Mouse (Mus musculus): ENCODE measurements around the gene Plekhm2. TPM values are rescaled to one million over a fixed set of nuclear protein-coding genes. Genes with fewer than 3 reads are reported as not detected.
A peak's percentile ranks its signal among the peaks of the same experiment; 100 is the strongest.

Gene Plekhm2
- total and polyA plus RNA-seq, 3 experiments, result 12.4 to 28.2 (median 13.7) TPM

DNA sequence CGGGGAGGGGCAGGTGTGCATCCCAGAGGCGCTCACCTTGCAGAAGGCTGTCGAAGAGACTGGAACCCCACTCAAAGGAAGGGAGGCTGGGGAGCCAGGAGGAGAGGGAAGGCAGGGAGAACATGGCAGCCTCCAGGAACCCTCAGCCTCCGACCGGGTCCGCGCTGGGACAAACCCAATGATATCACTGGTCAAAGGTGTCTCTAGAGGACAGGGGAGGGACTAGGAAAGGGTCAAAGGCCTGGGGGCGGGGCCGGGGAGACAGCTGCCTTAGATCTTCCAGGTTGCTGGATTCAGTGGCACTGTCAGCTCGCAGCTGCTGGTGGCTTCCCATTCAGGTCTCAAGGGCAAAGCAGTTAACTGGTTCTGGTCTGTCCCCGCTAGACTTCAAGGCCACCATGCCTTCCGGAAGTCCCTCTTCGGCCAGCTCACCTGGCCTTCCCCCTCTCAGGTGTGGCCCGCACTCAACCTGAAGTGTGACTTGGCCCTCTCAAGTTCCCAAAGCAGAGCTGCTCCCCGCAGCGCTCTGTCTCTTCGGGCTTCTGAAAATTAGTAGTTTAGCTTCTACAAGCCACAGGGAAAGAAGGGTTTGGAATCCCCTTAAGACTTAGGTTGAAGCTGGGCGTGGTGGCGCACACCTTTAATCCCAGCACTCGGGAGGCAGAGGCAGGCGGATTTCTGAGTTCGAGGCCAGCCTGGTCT is 46.7 kb downstream of the Plekhm2 start:
- in situ Hi-C loops (cut with MboI; ENCODE audit: low pct_ligation_motif_present, low pct_unique_long_range_greater_than_20kb, low sequenced_read_pairs) (loop anchor here (10.0 kb wide), 2 partner anchors 227 to 337 kb away; partner anchors contain the start of gene Ctrc), dilution Hi-C loops (cut with MboI; ENCODE audit: extremely low pct_ligation_motif_present, extremely low pct_unique_long_range_greater_than_20kb, low sequenced_read_pairs) (no loop called here)
- H3K9me3 ChIP-seq (replicated peaks; ENCODE audit: low read length), result no peaks in the 10 kb centered on the region
- DNase-seq (ENCODE audit: extremely low read depth), result no peak
- H3K4me3 ChIP-seq (replicated peaks in 1 of 3; ENCODE audit: low read depth in 2 of 3, low read length in 2 of 3, poor library complexity in 1 of 3), result peak overlapping the region; percentile 45 to 66 (median 53)
- H3K4me2 ChIP-seq (ENCODE audit: insufficient read depth, low read depth, poor library complexity, severe bottlenecking), result peak overlapping the region; percentile 73
- H3K36me3 ChIP-seq (replicated peaks in 1 of 2; ENCODE audit: control insufficient read depth in 1 of 2, insufficient read depth in 1 of 2, low read length in 1 of 2), result peaks cover 0 to 23% of the 10 kb centered on the region in 2 experiments
- TF ChIP-seq IRF4 (IDR thresholded peaks at IDR 0.05; ENCODE audit: low read depth, low read length) (no peak), SMC3 (IDR thresholded peaks at IDR 0.05; ENCODE audit: low read depth, low read length) (no peak), JUND (conservative IDR thresholded peaks at IDR 0.05; ENCODE audit: low read depth, low read length) (no peak), USF1 (IDR thresholded peaks at IDR 0.05; ENCODE audit: low read depth, low read length) (no peak), HCFC1 (IDR thresholded peaks at IDR 0.05; ENCODE audit: low read depth, low read length) (peak; percentile 12; the same call in 1 of the 2 replicates), RAD21 (IDR thresholded peaks at IDR 0.05; ENCODE audit: low read depth, low read length) (no peak), ZC3H11A (IDR thresholded peaks at IDR 0.05; ENCODE audit: low read depth, low read length) (no peak), NELFE (IDR thresholded peaks at IDR 0.05; ENCODE audit: low read depth, low read length) (no peak), CTCF (conservative IDR thresholded peaks at IDR 0.05 in 1 of 2, IDR thresholded peaks at IDR 0.05 in 1 of 2; ENCODE audit: low read depth in 2 of 2, low read length in 2 of 2) (no peak), BHLHE40 (IDR thresholded peaks at IDR 0.05; ENCODE audit: low read depth, low read length) (no peak), CHD1 (IDR thresholded peaks at IDR 0.05; ENCODE audit: low read depth, low read length) (no peak), USF2 (conservative IDR thresholded peaks at IDR 0.05; ENCODE audit: low read depth, low read length) (no peak), ZNF384 (IDR thresholded peaks at IDR 0.05; ENCODE audit: low read depth, low read length) (no peak), EP300 (IDR thresholded peaks at IDR 0.05; ENCODE audit: low read length) (no peak), ELF1 (IDR thresholded peaks at IDR 0.05; ENCODE audit: low read depth, low read length) (no peak), SIN3A (IDR thresholded peaks at IDR 0.05; ENCODE audit: low read length) (0 out of 2 replicates have a peak, but pooled peaks have one; percentile 44), NRF1 (IDR thresholded peaks at IDR 0.05; ENCODE audit: low read depth, low read length) (no peak), TCF12 (IDR thresholded peaks at IDR 0.05; ENCODE audit: low read depth, low read length) (peak; percentile 7; the same call in 1 of the 2 replicates), RCOR1 (conservative IDR thresholded peaks at IDR 0.05; ENCODE audit: low read depth, low read length) (no peak), TBP (conservative IDR thresholded peaks at IDR 0.05; ENCODE audit: low read depth, low read length) (no peak), E2F4 (IDR thresholded peaks at IDR 0.05; ENCODE audit: insufficient replicate concordance, low read depth, low read length) (no peak), ZMIZ1 (IDR thresholded peaks at IDR 0.05; ENCODE audit: low read depth, low read length) (no peak), PAX5 (IDR thresholded peaks at IDR 0.05; ENCODE audit: low read length) (no peak), POLR2A (IDR thresholded peaks at IDR 0.05; ENCODE audit: low read depth, low read length) (0 out of 2 replicates have a peak, but pooled peaks have one; percentile 49), JUN (IDR thresholded peaks at IDR 0.05; ENCODE audit: insufficient read depth, low read depth, low read length) (no peak), UBTF (IDR thresholded peaks at IDR 0.05; ENCODE audit: low read depth, low read length) (no peak), MAZ (IDR thresholded peaks at IDR 0.05; ENCODE audit: low read depth, low read length) (no peak), POLR2AphosphoS2 (IDR thresholded peaks at IDR 0.05; ENCODE audit: low read depth, low read length) (no peak), CHD2 (IDR thresholded peaks at IDR 0.05; ENCODE audit: low read length) (no peak), ZKSCAN1 (IDR thresholded peaks at IDR 0.05; ENCODE audit: borderline replicate concordance, low read depth, low read length) (no peak)
- H3K27me3 ChIP-seq (replicated peaks), result no peaks in the 10 kb centered on the region
- peaks cover 16 to 54% of the 10 kb centered on the region in 2 experiments for H3K4me1 ChIP-seq (ENCODE audit: control insufficient read depth in 1 of 2, insufficient read depth in 2 of 2)
- peak overlapping the region; percentile 29 for H3K9ac ChIP-seq (ENCODE audit: insufficient read depth, low read depth)
- no peak overlapping the region for H3K27ac ChIP-seq (ENCODE audit: insufficient read depth, low read depth)
- H3K79me2 ChIP-seq (replicated peaks; ENCODE audit: control insufficient read depth, extremely low read depth, insufficient read depth, poor library complexity, severe bottlenecking), result no peaks in the 10 kb centered on the region
